Mouse (Mus musculus) brain, adult 2 months (tissue): Measurements from ENCODE around the gene Ntng1.

ENCODE experiments used
- DNase-seq: peaks from one replicate; pipeline ENCODE4 v3.0.0; 2011; ENCODE audit warnings: low read depth, low spot score

Ntng1 gene

DNA sequence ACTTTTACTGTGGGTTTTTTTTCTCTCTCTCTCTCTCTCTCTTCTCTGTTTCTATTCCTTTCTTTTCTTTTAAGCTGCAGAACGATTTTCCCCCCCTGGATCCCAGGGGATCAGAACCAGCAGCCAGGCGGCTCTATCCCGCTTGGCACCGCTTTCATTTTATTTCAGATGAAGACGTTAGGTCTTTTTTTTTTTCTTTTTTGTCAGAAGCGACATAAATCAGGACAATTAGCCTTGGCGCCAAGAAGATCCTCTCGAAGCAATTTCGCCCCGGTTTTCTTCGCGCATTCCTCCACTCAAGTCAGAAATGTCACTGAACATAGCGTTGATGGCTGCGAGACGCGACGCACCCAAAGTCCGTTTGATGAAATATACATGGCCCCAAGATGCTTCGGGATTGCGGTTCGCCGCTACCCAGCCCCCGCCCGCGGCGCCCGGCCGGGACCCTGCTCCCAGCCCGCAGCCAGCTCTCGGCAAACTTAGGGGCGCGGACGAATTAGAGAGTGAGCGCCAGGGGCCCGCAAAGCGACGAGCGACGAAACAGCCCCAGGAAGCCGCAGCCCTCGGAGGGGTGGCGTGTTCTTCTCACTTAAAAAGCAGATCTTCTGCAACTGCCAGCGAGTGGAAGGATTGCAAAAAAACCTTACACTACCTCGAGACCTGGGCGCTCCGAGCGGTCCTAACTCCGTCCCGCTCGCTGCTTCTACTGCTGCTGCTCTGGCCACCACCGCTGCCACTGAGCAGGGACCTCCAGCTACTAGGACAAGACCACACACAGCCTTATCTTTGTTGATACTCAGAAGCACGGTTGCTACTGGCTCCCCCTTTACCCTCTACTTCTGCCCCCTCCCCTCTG is at the start of gene Ntng1:
Gene Ntng1, minus strand, starts transcription at position 806 of the 856 bp plus-strand sequence.
- peak; percentile 77 for DNase-seq

DNA sequence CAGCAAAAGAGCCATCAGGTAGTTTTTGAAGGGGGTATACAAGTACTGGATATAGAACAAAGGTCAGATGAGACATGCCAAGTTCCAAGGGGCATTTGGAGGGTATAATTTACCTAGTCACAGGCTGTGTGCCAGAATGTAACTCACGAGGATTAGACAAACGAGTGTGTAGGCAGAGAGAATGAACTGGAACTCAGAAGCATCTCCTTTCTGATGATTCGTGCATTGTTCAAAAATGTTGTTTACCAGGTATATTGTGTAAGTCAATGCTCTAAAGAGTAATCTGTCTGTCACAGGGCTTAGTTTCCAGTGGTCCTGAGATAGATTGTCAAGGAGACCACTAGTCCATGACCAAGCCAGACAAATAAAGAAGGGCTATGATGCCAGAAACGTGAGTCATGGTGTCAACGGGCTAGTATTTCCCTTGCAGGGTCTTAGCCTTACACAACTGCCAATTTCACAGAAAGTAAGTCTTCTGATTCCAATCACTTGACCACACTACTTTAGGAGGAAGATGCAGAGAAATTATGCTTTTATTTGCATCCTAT is 43.7 kb upstream of the Ntng1 start:
- no peak for DNase-seq

DNA sequence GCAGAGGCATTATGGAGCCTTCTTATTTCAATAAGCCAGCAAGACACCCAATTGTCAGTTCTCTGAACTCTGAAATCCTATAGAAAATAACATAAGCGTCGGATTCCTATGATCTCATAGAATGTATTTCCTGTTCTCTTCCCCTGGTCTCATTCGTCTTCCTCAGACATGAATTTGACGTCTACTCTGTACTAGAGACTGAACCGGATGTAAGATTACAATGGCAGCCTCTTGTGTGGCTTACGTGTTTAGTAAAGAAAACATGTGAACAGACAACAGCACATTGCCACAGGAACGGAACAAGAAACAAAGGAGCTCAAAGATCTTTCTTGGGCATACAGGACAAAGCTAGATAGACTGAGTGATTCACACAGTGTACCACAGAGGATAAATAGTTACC is 5.3 kb upstream of the Ntng1 start:
- DNase-seq: no peak

DNA sequence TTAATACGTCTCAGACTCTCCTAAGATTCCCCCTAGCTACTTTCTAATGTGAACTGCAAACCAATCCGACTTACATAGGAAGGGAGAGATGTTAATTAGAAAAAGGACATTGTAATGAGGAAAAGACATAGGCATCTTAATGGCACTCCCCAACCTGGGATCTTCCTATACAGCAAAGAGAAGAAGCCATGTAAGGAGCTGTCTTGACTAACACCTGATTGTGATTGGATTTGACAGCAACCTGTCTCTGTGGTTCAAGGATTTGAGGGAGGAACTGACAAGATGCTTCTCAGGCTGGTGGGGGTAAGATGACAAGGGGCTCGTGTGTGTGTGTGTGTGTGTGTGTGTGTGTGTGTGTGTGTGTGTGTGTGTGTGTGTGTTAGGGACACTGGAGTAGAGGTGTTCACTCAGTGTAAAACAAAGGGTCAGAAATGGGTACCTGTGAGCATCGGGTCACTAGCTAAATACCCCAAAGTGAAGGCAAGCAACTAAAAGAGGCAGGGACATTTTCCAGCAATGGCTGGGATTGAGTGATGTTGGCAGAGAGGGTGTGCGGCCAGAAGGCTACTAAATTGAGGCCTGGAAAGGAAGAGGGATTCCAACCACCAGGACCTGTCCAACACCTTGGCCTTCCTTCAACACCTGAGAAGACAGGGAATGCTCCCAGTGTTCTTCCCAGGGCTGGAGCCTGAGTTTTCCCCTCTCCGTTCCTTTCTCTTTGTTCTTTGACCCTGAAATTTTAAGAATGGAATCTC is 667 bp upstream of the Ntng1 start:
- DNase-seq: peak; percentile 58

DNA sequence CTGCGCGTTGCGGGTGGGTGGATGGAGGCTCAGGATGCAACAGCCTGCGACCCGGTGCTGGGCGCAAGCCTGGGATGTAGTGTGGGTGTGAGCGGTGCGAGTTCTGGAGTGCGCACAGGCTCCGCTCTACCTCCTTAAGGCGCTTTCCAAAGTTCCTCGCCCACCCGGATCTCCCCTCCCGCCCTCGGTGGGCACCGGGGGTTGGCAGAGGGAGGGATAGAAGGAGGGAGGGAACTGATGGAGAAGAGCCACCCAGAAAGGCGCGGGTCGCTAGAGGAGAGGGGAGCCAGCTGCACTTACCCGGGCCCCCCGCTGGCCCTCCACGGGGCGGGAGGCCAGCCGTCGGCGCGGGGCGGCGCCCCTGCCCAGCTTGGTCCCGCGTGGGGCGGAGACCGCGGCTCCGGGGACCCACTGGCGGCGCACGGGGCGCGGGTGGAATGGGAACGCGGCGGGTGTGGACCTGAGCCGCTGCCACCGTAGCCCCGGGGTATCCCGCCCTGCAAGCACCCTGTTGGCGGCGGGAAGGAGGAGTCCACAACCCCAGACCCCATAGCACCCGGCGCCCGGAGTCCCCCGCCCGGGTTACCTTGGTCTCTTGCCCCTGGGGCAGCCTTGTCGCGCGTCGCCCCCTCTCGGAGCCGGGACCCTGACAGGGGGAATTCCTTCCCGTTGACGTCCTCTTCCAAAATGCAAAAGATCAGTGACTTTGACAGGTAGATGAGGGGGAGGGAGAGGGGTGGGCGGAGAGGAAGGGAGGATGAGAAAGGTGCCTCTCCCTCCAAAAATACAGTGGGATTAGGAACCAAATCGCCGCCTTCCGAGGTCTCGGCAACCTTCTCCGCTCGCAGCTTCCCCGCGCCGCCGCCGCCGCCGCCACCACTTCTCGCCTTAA is 1.3 kb downstream of the Ntng1 start:
- peak; percentile 70 for DNase-seq

DNA sequence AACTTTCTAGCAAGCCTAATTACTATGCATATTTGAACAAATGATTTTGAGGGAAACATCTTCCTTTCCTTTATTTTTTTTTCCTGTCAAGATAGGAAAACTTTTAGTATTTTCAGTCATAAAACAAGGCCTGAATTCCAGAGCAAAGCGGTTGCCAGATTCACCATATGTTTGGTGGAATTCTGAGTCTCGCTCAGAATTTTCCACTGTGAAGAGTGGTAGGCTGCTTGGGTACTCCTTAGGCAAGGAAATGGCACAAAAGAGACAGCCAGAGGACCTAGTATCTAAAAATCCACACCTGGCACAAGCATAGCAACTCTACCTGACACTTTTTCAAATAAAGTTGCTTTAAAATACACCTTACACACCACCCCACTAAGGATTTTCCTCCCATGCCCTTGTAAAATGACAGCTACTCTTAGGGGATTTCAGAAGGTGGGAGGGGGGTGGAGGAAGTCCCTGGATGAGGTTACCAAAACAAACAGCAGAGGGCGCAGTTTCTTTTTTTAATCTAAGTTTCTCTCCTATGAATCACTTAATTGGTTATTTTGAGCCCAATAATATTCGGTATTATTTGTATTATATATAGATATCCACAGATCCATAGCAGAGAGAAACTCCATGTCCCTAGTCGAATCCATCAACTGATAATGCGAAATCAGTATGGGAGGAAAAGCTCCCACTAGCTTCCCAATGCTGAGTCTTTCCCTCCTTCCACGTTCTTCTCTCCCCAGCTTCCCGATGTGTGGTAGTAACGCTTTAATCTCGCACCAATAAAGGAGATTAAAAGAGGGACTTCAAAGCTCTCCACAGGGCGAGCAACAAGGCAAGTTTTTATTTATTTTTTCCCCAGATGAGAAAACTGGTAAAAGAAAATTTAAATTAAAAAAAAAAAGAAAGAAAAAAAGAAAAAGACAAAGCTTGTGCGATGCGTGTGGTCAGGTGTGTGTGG is 2.2 kb downstream of the Ntng1 start:
- DNase-seq: peak; percentile 89

DNA sequence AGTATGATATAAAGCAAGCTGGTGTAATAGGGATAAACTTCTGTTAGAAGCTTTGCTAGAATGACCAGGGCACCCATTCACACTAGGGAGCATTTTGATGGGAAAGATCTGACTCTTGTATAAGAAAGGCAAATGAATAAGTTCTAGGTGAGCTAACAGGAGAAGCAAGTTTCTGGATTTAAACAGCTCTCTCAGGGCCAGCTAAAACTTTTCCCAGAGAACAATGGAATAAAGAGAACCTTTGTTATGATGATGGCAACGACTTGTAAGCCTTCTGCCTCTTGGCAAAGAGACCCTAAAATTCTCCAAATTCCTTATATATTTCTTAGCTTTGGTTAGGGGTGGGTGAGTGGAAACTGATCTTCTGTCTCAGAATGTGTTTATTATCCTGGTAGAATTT is 7.7 kb downstream of the Ntng1 start:
- DNase-seq: no peak

DNA sequence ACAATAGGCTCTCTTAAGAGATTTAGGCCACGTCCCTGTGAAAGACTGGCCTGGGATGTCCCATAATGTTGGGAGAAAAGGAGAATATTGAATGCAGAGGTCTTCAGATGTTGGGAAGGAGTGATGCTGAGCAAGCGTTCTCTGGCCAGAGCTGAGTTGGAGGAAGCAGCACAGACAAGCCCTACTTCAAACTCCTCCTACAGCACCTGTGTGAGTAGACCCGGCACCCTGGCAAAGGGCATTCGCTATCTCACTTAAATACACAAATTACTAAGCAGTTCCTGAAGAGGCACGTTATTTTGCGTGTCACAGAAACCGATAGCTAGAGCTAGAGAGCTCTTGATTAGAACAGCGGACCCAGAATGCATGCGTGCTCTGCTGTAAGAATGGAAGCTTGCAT is 10.7 kb downstream of the Ntng1 start:
- DNase-seq: no peak

DNA sequence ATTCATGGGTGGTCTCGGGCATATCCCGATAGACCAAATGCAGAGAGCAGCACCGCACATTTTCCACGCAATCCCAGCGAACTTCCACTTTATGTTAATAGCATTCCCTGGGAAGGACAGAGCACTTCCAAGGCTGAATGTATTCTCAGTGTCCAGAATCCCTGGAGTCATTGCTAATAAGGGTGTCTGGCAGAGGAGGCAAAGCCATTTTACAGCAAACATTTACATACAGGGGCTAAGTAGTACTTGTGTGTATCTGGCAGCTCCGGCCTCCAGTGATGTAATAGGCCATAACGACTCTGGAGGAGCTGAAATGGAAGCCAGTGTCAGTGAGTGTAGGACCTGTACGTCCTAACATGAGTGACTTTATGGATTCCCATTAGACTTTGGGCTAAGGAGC is 11.5 kb downstream of the Ntng1 start:
- no peak for DNase-seq

DNA sequence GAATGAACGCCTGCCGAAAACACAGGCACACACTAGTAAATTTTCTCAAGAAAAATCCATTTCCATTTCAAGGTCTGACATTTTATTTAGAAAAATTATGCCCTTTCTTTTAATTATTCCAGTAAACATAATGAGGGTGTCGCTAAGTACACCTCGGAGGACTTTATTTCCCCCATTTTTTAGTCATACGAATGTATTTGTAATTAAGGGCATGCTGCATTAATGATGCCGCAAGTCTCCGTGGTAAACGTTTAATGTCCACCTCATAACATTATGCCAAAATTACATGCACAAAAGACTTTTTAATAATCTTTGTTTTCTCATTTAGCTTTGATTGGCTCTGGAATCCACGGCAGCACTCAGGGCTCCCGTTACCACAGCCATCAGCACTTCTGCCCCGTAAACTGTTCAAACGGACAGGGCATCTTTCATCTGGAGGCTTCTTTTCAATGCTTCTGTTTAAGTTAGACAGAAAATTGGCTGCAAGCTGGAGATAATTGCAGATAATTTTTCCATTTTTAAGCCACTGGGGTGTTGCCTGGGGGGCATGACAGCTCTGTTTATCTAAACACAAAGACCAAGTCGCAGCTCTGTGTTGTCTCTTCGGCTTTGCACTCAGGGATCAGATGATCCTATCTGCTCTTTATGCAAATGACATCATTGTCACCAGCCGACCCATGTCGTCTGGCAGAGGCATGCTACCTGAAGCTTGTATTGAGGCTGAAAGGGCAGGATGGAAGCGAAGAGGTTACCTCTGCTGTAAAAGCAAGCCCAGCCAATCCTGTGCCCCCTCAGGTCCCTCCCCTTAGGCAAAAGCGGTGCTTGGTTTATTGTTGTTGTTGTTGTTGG is 12.5 kb downstream of the Ntng1 start:
- DNase-seq: no peak

DNA sequence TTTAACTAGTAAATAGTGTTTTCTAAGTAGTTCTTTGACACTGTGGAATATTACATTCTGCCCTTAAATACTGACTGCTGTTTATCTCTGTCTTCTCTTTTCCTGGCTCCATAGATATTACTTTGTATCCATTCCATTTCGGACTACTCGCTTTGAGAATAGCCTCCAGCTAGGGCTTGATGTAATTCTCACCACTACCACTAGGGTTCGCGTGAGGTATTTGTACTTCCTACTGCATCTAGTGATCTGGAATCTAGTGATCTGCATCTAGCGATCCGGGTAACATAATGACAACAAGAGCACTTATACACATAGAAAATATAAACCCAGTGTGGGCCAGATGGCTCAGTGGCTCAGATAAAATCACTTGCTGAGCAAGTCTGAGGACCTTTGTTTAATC is 14.2 kb downstream of the Ntng1 start:
- DNase-seq: no peak

DNA sequence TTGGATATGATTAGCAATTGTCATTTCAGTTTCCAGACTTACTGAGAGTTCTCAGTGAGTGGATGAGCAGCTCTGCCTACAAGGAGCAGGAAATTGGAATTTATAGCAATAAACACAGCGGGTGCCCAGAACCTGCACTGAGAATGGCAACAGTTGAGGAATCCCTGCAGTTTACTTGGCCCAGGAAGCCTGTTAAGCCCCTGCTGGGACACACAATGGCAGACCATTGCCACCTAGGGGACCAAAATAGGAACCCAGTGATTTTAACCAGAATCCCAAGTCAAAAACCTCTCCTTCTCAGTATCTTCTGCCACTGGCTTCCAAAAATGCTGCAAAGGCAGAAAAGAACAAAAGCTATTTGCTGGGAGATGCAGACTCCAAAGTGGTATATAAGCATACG is 37.8 kb downstream of the Ntng1 start:
- peak; percentile 63 for DNase-seq

DNA sequence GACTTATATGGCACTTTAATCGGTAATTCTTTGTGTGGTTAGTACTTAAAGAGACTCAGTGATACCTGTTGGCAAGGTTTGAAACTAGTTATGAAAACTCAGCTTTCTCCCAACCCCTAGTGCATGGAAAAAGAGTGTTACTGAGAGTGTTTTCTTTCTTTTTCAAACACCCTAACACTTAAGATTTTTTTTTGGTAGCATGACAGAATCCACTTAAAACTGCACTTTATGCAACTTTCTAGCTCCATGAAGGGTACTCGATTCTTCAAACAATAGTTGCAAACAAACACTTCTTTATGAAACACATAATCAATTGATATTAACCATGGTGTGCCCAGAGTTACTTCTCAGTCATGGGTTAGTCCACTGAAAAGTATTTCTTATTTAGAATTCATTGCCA is 49.4 kb downstream of the Ntng1 start:
- no peak for DNase-seq

DNA sequence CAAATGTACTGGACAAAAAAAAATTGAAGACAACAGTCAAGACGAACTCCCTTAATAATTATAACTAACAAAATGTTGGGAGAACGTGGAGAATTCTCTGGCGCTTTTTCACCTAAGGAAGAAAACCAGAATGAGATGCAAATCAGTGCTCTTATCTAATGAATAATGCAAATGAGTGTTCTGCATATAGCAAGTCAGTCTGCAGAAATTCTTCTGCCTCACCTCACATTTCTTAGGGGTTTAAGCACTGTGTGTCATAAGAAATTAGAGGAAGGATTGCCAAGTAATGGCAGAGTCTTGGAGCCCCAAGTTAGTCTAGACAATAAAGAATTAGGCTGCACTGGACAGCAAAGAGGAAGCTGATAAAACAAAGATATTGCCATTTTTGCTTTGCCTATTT is 49.8 kb downstream of the Ntng1 start:
- peak; percentile 27 for DNase-seq

DNA sequence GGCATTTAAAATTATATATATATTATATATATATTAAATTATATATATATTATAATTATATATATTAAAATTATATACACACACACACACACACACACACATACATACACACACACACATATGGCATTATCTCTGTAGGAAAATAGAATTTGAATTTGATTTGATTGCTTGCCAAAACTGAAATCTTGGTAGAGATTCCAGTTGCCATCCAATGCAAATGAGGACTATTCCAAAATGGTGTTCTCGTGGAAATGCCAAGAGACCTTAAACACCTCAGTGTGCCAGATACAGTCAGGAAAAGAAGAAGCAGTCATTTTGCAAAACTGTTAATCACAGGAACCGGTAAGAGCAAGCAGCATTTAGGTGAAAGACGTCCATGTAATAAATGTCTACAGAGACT is 51.3 kb downstream of the Ntng1 start:
- no peak for DNase-seq

DNA sequence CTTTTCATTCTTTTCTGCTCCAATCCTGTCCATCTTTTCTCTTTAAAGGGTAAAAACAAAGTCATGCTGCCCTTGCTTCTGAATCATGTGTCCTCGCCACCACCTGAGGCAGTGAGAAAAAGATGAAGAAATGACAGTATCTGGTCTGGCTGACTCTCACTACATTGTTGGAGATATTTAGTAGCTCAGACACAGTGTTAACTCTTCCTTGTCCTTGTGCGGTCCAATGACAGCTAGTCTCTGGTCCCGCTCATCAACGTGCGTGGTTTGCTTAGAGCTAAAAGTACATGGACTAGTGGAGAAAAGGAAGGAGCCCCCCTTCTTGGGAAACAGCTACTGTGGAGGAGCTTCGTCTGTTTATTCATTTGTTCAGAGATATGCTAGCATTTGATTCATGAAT is 56.6 kb downstream of the Ntng1 start:
- no peak for DNase-seq

DNA sequence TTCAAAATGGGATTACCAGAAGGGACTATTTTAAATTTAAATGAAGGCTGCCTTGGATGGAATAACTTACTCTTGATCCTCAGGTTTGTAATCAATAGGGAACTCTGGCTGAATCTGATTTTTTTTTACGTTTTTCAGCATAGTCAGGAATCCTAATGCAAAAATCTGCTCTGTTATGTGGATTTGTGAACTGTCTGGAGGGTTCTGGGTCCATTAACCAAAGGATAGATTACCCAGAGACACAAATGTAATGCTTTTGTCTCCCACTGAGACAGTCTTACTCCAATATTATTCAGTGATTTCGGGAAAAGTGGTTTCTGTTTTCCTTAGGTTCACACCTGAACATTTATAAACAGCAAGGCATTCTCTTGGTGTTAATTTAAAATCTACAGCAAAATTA is 58.5 kb downstream of the Ntng1 start:
- DNase-seq: no peak

DNA sequence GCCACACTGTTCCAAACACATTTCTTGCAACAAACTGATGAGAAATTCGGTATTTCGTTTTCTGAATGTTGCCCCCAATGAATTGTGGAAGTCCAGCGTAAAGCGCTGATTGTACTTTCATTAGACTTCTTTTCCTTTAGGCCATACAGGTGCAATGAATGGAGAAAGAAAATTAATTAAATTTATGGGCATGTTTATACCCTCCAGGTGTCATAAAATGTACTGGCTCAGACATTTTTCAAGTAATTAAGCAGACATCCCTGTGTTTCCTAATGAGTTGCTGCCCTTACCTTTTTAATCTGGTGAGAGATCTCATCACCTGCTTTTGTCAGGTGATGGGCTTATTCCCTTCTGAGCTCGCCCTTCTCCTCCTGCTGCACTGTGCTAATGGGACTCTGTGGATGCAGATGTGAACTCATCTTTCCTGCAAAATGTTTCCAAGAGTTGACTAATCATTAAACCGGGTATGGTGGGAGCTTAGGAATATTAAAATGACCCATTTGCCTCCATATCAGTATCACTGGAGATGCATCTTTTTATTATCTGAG is 79.0 kb downstream of the Ntng1 start:
- DNase-seq: no peak

DNA sequence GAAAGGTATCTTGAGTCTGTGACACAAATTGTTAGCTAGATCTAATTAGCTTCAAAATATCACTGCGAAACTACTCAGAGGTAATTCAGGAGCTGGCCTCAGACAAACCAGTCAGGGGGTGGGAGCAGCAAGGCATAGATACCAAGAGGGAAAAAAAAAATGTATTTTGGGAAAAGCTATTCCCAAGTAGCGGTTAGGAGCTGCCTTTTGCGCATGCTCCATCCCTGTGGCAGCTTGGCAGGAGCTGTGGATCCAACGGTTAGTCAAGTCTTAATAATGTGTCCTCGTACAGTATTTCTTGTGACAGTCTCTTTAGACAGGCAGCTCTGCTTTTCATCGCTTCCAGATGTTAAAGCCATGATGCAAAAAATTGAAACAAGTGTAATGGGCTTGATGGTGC is 87.9 kb downstream of the Ntng1 start:
- DNase-seq: peak; percentile 72
